In the genomic region with DNA sequence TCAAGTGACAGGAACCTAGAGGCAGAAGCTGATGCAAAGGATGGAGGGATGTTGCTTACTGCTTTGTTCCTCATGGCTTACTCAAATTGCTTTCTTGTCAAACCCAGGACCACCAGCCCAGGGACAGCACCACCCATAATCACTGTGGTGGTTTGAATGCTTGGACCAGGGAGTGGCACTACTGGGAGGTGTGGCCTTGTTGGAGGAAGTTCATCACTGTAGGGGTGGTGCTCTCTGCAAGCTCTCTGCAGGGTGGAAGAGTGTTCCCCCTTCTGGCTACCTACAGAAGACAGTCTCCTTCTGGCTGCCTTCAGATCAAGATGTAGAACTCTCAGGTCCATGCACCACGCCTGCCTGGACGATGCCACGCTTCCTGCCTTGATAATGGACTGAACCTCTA, we compare ENCODE assay signal across 13 mouse cellular contexts. TPM values are rescaled to one million over a fixed set of nuclear protein-coding genes. Genes with fewer than 3 reads are reported as not detected.
DNase-seq lines count a peak whose midpoint lies in the region; ATAC-seq and TF ChIP-seq lines count a peak whose summit lies in the region.
"Had no signal": no experiment of that assay in that cellular context is flagged by ENCODE, and none has a peak within 500 bp of the region (broad histone marks: within the 10 kb centered on the region; RNA-seq: fewer than 3 reads in every experiment).

No protein-coding gene starts in this region.

- DNase-seq in heart, embryonic 10.5 days (ENCODE audit: low spot score) = peak; percentile 72
- no peak for DNase-seq in heart, adult 11 months
- peak; percentile 41 for DNase-seq in 3134 (ENCODE audit: extremely low read depth, insufficient read length, low spot score)
- peak; percentile 51 for DNase-seq in MEL-GATA-1-ER (ENCODE audit: extremely low read depth, low read depth)
- DNase-seq in liver, embryonic 14.5 days (ENCODE audit: low read depth in 3 of 3, low spot score in 3 of 3) = no peak
- DNase-seq in cerebellum, adult 8-10 months = no peak
- DNase-seq in thymus, postnatal 4 days = no peak
- no peak for DNase-seq in midbrain, embryonic 11.5 days (ENCODE audit: low spot score, missing footprints)
- DNase-seq: cerebellum, adult 18-20 months; kidney, adult 8-10 months; left cerebral cortex, postnatal 4 days; lung, adult 2 months had no signal

- no peaks in the 10 kb centered on the region for H3K9me3 ChIP-seq in heart, embryonic 10.5 days
- no peaks in the 10 kb centered on the region for H3K9me3 ChIP-seq in liver, embryonic 14.5 days (ENCODE audit: control insufficient read depth, low read length)
- H3K9me3 ChIP-seq in midbrain, embryonic 11.5 days (ENCODE audit: control insufficient read depth, low read length) = no peaks in the 10 kb centered on the region
- H3K9me3 ChIP-seq: stomach, embryonic 15.5 days had no signal

- H3K4me2 ChIP-seq in liver, embryonic 14.5 days (ENCODE audit: low read depth) = no peak overlapping the region
- no peak overlapping the region for H3K4me2 ChIP-seq in midbrain, embryonic 11.5 days
- H3K4me2 ChIP-seq: stomach, embryonic 15.5 days had no signal

- peaks cover 41% of the 10 kb centered on the region for H3K4me1 ChIP-seq in heart, embryonic 10.5 days
- H3K4me1 ChIP-seq in liver, embryonic 14.5 days (replicated peaks; ENCODE audit: control insufficient read depth in 2 of 2, insufficient read depth in 2 of 2, low read length in 1 of 2) = peaks cover 0 to 5% of the 10 kb centered on the region in 2 experiments; a peak in 1 of 4 replicates
- H3K4me1 ChIP-seq in midbrain, embryonic 11.5 days (ENCODE audit: control insufficient read depth, insufficient read depth, low read length) = no peaks in the 10 kb centered on the region

- no peak for TF ChIP-seq EP300 in liver, embryonic 14.5 days (IDR thresholded peaks at IDR 0.05; ENCODE audit: low read depth)

- peak; percentile 28 for TF ChIP-seq CTCF in liver, embryonic 14.5 days (IDR thresholded peaks at IDR 0.05; ENCODE audit: low read depth)

- H3K4me3 ChIP-seq in heart, embryonic 10.5 days = no peak overlapping the region
- H3K4me3 ChIP-seq in liver, embryonic 14.5 days (ENCODE audit: insufficient read depth in 1 of 2, low read depth in 2 of 2, low read length in 2 of 2) = no peak overlapping the region
- H3K4me3 ChIP-seq in midbrain, embryonic 11.5 days (ENCODE audit: low read depth, low read length) = no peak overlapping the region
- H3K4me3 ChIP-seq: stomach, embryonic 15.5 days had no signal

- no peaks in the 10 kb centered on the region for H3K27me3 ChIP-seq in heart, embryonic 10.5 days (ENCODE audit: insufficient read depth, poor library complexity, severe bottlenecking)
- H3K27me3 ChIP-seq in liver, embryonic 14.5 days (ENCODE audit: control insufficient read depth, insufficient read depth, low read length) = no peaks in the 10 kb centered on the region
- no peaks in the 10 kb centered on the region; the same call in 1 of the 2 replicates for H3K27me3 ChIP-seq in midbrain, embryonic 11.5 days (ENCODE audit: control insufficient read depth, insufficient read depth, low read length)
- H3K27me3 ChIP-seq: stomach, embryonic 15.5 days had no signal

- no peak overlapping the region for H3K9ac ChIP-seq in liver, embryonic 14.5 days (replicated peaks)
- no peak overlapping the region for H3K9ac ChIP-seq in midbrain, embryonic 11.5 days (ENCODE audit: low read length)
- H3K9ac ChIP-seq: stomach, embryonic 15.5 days had no signal

- no peak overlapping the region for H3K27ac ChIP-seq in heart, embryonic 10.5 days
- H3K27ac ChIP-seq in liver, embryonic 14.5 days = no peak overlapping the region
- no peak overlapping the region for H3K27ac ChIP-seq in midbrain, embryonic 11.5 days (ENCODE audit: low read depth, low read length)

- H3K36me3 ChIP-seq in heart, embryonic 10.5 days = no peaks in the 10 kb centered on the region
- H3K36me3 ChIP-seq in liver, embryonic 14.5 days (replicated peaks; ENCODE audit: control insufficient read depth, insufficient read depth, low read depth) = no peaks in the 10 kb centered on the region
- no peaks in the 10 kb centered on the region for H3K36me3 ChIP-seq in midbrain, embryonic 11.5 days (ENCODE audit: control insufficient read depth, insufficient read depth, low read length)
- H3K36me3 ChIP-seq: stomach, embryonic 15.5 days had no signal

- 76% methylated on average over 3 of the region's 3 CpGs for WGBS in heart, embryonic 10.5 days
- 29% methylated on average over 3 of the region's 3 CpGs for WGBS in liver, embryonic 14.5 days (ENCODE audit: insufficient replicate concordance)
- 78% methylated on average over 3 of the region's 3 CpGs for WGBS in midbrain, embryonic 11.5 days

- no peak for ATAC-seq in liver, embryonic 14.5 days (ENCODE audit: insufficient read depth)
- ATAC-seq in midbrain, embryonic 11.5 days (ENCODE audit: low FRiP score) = no peak

RNA-seq across cellular contexts. Expression of a gene that starts 58.5 kb away (rescaled TPM):
- polyA plus RNA-seq in heart, embryonic 10.5 days (2016; fragmentation: Nextera tagmentation; extraction: Ambion mirVana) = 19.9 and 26.9 TPM in 2 replicates
- 3.1 and 3.6 TPM in 2 replicates for polyA plus RNA-seq in liver, embryonic 14.5 days (2012; rRNA removed)
- 7.0 and 8.9 TPM in 2 replicates for polyA plus RNA-seq in liver, embryonic 14.5 days (2014; fragmentation: Nextera tagmentation; extraction: Ambion mirVana)
- 30.8 and 32.7 TPM in 2 replicates for polyA plus RNA-seq in midbrain, embryonic 11.5 days (2014; fragmentation: Nextera tagmentation; extraction: Ambion mirVana)

Comparison
In these comparisons a context has a peak if more than half of its experiments do, and no peak if none do; other contexts are left out.
1. DNase-seq: peak in heart, embryonic 10.5 days (single experiment), 3134 (single experiment) and MEL-GATA-1-ER (single experiment); none in heart, adult 11 months (single experiment), liver, embryonic 14.5 days (0 of 3), cerebellum, adult 8-10 months (single experiment), thymus, postnatal 4 days (single experiment) and midbrain, embryonic 11.5 days (single experiment).